Mouse (Mus musculus): ENCODE results near the gene Ahcyl1.

DNA sequence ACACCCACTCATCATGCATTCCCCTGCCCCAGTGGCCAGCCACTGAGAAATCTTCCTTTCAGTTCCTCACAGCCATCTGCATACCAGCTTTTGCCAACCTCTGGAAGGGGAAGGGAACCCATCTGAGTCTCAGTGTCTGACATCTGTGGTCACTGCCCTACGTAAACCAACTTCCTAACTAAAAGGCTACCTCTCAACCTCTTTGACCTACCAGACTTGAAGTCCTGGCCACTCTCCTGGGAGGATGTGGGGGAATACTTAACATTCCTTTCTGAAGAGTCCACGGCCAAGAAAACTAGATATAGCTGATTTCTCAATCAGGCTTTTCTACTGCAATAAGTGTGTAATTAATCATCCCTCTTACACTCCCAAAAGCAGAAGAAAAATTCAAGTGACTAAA, 9.8 kb upstream of the Ahcyl1 start:
- TF ChIP-seq POLR2A (IDR thresholded peaks at IDR 0.05; ENCODE audit: borderline replicate concordance, control insufficient read depth, low read depth, low read length) (no peak), CTCF (IDR thresholded peaks at IDR 0.05; ENCODE audit: control insufficient read depth, insufficient read depth, low read length) (no peak)
